Mouse (Mus musculus) Patski (cell line): ENCODE data around the gene Cfdp1. TPM values are rescaled to one million over a fixed set of nuclear protein-coding genes. Genes with fewer than 3 reads are reported as not detected.
A peak's percentile ranks its signal among the peaks of the same experiment; 100 is the strongest.

Source experiments
- ATAC-seq: fragments of 100-300 bp; one replicate; pipeline ENCODE4 v1.8.0; 2021
- CTCF ChIA-PET: fragments of 350-600 bp; sonication (Branson Sonifier 250); formaldehyde crosslinking; loops from one replicate; lab custom pipeline; 2022; ENCODE audit warnings: inconsistent platforms; lab: Charles Lee
- POLR2A ChIA-PET: fragments of 350-600 bp; sonication (Branson Sonifier 250); formaldehyde crosslinking; loops from one replicate; lab custom pipeline; 2022; ENCODE audit warnings: antibody characterized with exemption, inconsistent platforms; lab: Charles Lee
- DNase-seq: peaks from one replicate; pipeline ENCODE4 v3.0.0-alpha.2; 2011; ENCODE audit warnings: low read depth, low spot score
- H3K27me3 ChIP-seq: fragments of 371-371 bp; one replicate; pipeline ENCODE4 v1.5.1; 2021
- CTCF ChIP-seq: fragments of 100-300 bp; IDR thresholded peaks from one replicate; pipeline ENCODE4 v1.5.1; 2021
- in situ Hi-C: fragments of 300-500 bp; cut with MboI; formaldehyde crosslinking; loops from 3 replicates; pipeline ENCODE4 v1.11.1; 2018; ENCODE audit warnings: low pct_unique_long_range_greater_than_20kb, mixed read lengths
- polyA plus RNA-seq: library from polyadenylated mRNA; unstranded; gene quantifications from one replicate; pipeline ENCODE4 v1.2.3, GENCODE M21; 2021

Gene Cfdp1
- polyA plus RNA-seq, 1 experiment from 2014 or later: 179 TPM

DNA sequence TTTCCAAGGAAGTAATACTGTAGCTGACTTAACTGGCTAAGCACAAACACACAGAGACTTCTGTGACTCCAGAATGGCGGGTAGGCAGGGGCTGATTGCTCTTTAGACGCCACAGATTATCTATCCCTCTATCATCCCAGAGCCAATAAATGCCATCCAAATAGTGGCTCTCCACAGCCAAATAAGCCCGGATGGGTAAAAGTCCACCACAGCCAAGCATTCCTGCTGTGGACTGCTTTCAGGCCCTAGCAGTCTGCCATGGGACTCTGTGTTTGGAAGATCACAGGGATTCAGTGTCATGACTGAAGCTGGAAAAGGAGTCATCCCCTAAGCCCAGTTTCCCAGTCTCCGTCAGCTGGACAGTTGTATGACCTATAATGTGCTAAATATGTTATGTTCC lies 126.5 kb downstream of the Cfdp1 start:
- ChIA-PET CTCF (interaction anchor here (1.9 to 2.7 kb wide), 3 partner anchors 7 to 97 kb away, joined by 6 to 9 read pairs (median 8); no protein-coding TSS in a partner anchor), POLR2A (interaction anchor here (0.7 to 2.5 kb wide), 2 partner anchors 10 to 15 kb away, joined by 3 to 17 read pairs; no protein-coding TSS in a partner anchor)
- ATAC-seq (no peak), DNase-seq (no peak)
- H3K27me3 ChIP-seq: no peaks in the 10 kb centered on the region
- no peak for TF ChIP-seq CTCF
- in situ Hi-C loops: loop anchor here (25.0 kb wide), 1 partner anchor 940 kb away; no protein-coding TSS in a partner anchor

DNA sequence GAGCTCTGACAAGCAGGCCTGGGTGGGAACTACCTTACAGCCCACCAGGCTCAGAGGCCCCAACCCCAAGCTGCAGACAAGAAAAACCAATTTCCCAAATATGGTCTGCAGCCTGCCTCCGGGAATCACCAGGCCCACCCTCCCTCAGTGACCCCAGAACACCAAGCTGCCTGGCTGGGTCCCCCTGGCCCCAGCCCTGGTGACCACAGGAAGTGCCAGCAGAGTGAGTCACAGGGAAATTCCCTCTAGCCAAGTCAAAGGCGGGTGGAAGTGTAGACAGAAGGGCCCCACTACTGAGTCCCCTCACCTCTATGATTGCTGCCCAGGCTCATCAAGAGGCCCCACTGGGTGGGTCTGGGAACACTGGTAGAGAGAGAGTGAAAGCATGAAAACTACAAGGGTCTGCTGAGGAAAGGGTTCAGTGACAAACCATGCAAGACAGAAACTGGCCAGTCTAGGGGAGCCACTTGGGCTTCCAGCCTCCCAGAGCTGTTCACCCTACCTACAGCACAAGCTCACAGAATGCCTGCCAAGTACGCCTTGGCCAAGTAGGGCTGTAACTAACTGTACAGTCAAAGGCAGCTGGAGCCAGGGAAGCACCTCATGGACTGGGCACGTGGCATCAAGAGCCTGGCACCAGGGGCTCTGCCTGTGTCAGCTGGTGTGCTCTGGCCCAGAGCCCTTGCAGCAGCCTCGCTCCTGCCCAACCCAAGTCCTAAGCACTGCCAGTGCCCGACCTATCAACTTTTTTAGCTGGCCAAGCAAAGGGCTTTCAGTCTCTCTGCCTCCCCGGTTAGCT lies 127.8 kb downstream of the Cfdp1 start:
- CTCF ChIA-PET: interaction anchor here (0.9 to 2.7 kb wide), 7 partner anchors 8 to 99 kb away, joined by 3 to 9 read pairs (median 6); no protein-coding TSS in a partner anchor
- ATAC-seq (peak; percentile 79), DNase-seq (peak; percentile 79)
- in situ Hi-C loops: loop anchor here (25.0 kb wide), 1 partner anchor 939 kb away; no protein-coding TSS in a partner anchor
- no peaks in the 10 kb centered on the region for H3K27me3 ChIP-seq
- TF ChIP-seq CTCF: no peak
- POLR2A ChIA-PET: interaction anchor here (2.5 kb wide), 1 partner anchor 9 kb away, joined by 17 read pairs; no protein-coding TSS in a partner anchor

DNA sequence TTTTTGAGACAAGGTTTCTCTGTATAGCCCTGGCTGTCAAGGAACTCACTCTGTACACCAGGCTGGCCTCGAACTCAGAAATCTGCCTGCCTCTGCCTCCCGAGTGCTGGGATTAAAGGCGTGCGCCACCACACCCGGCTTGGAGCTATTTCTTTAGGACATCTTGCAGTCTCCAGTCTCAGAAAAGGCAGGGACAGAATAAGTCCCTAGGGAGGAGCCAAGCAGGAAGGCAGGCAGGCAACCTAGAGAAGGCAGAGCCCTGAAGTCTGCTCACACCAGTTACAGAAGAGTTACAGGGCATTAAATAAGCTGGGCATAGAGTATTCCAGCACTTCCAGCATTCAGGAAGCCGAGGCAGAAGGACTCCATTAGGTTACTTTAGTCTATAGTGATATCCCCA lies 128.8 kb downstream of the Cfdp1 start:
- ChIA-PET POLR2A (interaction anchor here (0.6 to 0.9 kb wide), 2 partner anchors 9 kb away, joined by 3 read pairs; no protein-coding TSS in a partner anchor), CTCF (interaction anchor here (1.0 to 2.7 kb wide), 2 partner anchors 10 to 11 kb away, joined by 3 to 6 read pairs; no protein-coding TSS in a partner anchor)
- no peaks in the 10 kb centered on the region for H3K27me3 ChIP-seq
- in situ Hi-C loops: loop anchor here (25.0 kb wide), 1 partner anchor 938 kb away; no protein-coding TSS in a partner anchor
- DNase-seq (no peak), ATAC-seq (no peak)
- TF ChIP-seq CTCF: no peak

DNA sequence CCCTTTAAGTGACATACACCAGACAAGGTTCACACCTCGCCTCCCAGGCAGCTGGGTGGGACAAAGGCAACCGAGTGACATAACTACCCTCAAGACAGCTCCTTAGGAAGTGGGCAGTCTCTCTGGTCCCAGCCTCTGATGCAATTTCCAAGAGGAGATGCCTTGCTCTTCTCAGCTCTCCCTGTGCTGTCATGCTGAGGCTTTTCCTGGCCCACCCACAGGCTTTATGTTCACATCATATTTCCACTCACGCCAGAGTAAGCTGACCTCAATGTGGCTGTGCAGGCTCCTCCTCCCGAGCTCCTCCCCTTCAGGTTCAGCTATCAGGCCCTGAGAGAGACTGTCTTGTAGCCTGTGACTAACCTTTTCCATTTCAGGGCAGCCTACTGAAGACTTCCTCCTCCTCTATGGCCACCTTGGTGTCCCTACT lies 134.0 kb downstream of the Cfdp1 start:
- ChIA-PET CTCF (interaction anchor here (1.5 to 1.6 kb wide), 2 partner anchors 15 to 85 kb away, joined by 3 to 5 read pairs; no protein-coding TSS in a partner anchor), POLR2A (interaction anchor here (0.7 to 1.3 kb wide), 3 partner anchors 10 to 108 kb away, joined by 3 to 4 read pairs (median 3); no protein-coding TSS in a partner anchor)
- H3K27me3 ChIP-seq: no peaks in the 10 kb centered on the region
- no peak for TF ChIP-seq CTCF
- in situ Hi-C loops: no loop called here
- peak; percentile 40 for ATAC-seq
- DNase-seq: no peak

DNA sequence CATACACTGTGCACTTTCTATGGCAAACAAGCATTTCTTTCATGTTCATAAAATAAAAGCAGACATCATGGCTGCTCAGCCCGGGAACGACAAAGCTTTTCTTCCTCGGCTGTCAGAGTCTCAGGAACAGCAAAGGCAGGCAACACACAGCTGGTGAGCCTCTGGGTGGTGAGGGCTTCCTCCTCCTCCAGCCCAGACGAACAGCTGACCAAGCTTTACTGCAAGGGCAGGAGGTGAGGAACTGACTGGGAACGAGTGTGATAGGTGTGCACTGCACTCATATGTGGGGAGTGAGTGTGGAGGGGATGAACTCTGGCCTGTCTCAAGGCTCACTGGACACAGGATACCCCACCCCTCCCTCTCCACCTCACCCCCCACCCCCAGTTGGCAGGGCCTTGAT lies 135.2 kb downstream of the Cfdp1 start:
- no peaks in the 10 kb centered on the region for H3K27me3 ChIP-seq
- in situ Hi-C loops: no loop called here
- CTCF ChIA-PET: interaction anchor here (0.7 to 1.5 kb wide), 5 partner anchors 8 to 86 kb away, joined by 3 to 7 read pairs (median 3); no protein-coding TSS in a partner anchor
- no peak for ATAC-seq
- DNase-seq: no peak
- TF ChIP-seq CTCF: no peak
- POLR2A ChIA-PET: interaction anchor here (3.3 kb wide), 1 partner anchor 8 kb away, joined by 17 read pairs; no protein-coding TSS in a partner anchor

Other genes with a start within 250 kb of the Cfdp1 start
- 12.8 TPM for gene Ldhd, start 223.9 kb downstream of the Cfdp1 start, polyA plus RNA-seq
- gene Zfp1, start 210.9 kb downstream of the Cfdp1 start, polyA plus RNA-seq: 23.9 TPM
- not detected for gene Ctrb1, start 163.3 kb downstream of the Cfdp1 start, polyA plus RNA-seq
- 156 TPM for gene Bcar1, start 110.5 kb downstream of the Cfdp1 start, polyA plus RNA-seq
- 7.2 TPM for gene Tmem170, start 22.5 kb upstream of the Cfdp1 start, polyA plus RNA-seq
- not detected for gene Chst5, start 56.2 kb upstream of the Cfdp1 start, polyA plus RNA-seq
- 35.3 TPM for gene Tmem231, start 79.6 kb upstream of the Cfdp1 start, polyA plus RNA-seq
- gene Gabarapl2, start 86.4 kb upstream of the Cfdp1 start, polyA plus RNA-seq: 170 TPM
- 7.0 TPM for gene Adat1, start 138.0 kb upstream of the Cfdp1 start, polyA plus RNA-seq
- gene Kars, start 157.0 kb upstream of the Cfdp1 start, polyA plus RNA-seq: 149 TPM
- 24.2 TPM for gene Terf2ip, start 157.1 kb upstream of the Cfdp1 start, polyA plus RNA-seq
- 0.76 TPM for gene Gm6793, start 160.7 kb upstream of the Cfdp1 start, polyA plus RNA-seq